Mouse (Mus musculus): ENCODE results near the gene Arhgdig. TPM values are rescaled to one million over a fixed set of nuclear protein-coding genes. Genes with fewer than 3 reads are reported as not detected.

Gene Arhgdig
- 100 to 1,000 TPM; 165 to 166 TPM for total RNA-seq (2021)

GRCm38 (mm10) chr17:26207686-26208085 is at the start of gene Arhgdig:
TSS of gene Arhgdig (minus strand) at chr17:26207786.
- intact Hi-C loops (cut with DNase I), result no loop called here
- DNase-seq, result no peak

GRCm38 (mm10) chr17:26255313-26255712 is 47.7 kb upstream of the Arhgdig start:
- intact Hi-C loops (cut with DNase I), result no loop called here
- DNase-seq, result no peak

GRCm38 (mm10) chr17:26253399-26253798 is 45.8 kb upstream of the Arhgdig start:
- intact Hi-C loops (cut with DNase I), result no loop called here
- no peak for DNase-seq

GRCm38 (mm10) chr17:26252539-26253251 is 45.1 kb upstream of the Arhgdig start, which contains the start of gene Luc7l:
TSS of gene Luc7l (plus strand) at chr17:26252896.
- intact Hi-C loops (cut with DNase I), result no loop called here
- peak; percentile 94 for DNase-seq

- intact Hi-C loops (cut with DNase I), result no loop called here
- no peak for DNase-seq
Observed at GRCm38 (mm10) chr17:26251886-26252538, 44.4 kb upstream of the Arhgdig start.

- DNase-seq, result peak; percentile 96
- intact Hi-C loops (cut with DNase I), result loop anchor here (10.0 kb wide), 1 partner anchor 109 kb away; the partner anchor contains the start of gene Axin1
Observed at GRCm38 (mm10) chr17:26244101-26244841, 36.7 kb upstream of the Arhgdig start, which contains the start of gene Fam234a. TSS of gene Fam234a (minus strand) at chr17:26244242.

GRCm38 (mm10) chr17:26243471-26244100 is 36.0 kb upstream of the Arhgdig start:
- DNase-seq, result no peak
- intact Hi-C loops (cut with DNase I), result loop anchor here (10.0 kb wide), 1 partner anchor 109 kb away; the partner anchor contains the start of gene Axin1

GRCm38 (mm10) chr17:26240990-26241389 is 33.4 kb upstream of the Arhgdig start:
- no peak for DNase-seq
- intact Hi-C loops (cut with DNase I), result loop anchor here (10.0 kb wide), 1 partner anchor 106 kb away; the partner anchor contains the start of gene Axin1

GRCm38 (mm10) chr17:26240120-26240790 is 32.7 kb upstream of the Arhgdig start:
- DNase-seq, result no peak
- intact Hi-C loops (cut with DNase I), result loop anchor here (10.0 kb wide), 1 partner anchor 105 kb away; the partner anchor contains the start of gene Axin1

- intact Hi-C loops (cut with DNase I), result no loop called here
Observed at GRCm38 (mm10) chr17:26239551-26239950, 32.0 kb upstream of the Arhgdig start.

GRCm38 (mm10) chr17:26237667-26238066 is 30.1 kb upstream of the Arhgdig start:
- intact Hi-C loops (cut with DNase I), result no loop called here

More at GRCm38 (mm10) chr17:26239551-26239950, 32.0 kb upstream of the Arhgdig start:
- no peak for DNase-seq

GRCm38 (mm10) chr17:26235077-26235815 is 27.7 kb upstream of the Arhgdig start:
- no peak for DNase-seq
- intact Hi-C loops (cut with DNase I), result no loop called here

More at GRCm38 (mm10) chr17:26237667-26238066, 30.1 kb upstream of the Arhgdig start:
- DNase-seq, result no peak

GRCm38 (mm10) chr17:26234386-26234785 is 26.8 kb upstream of the Arhgdig start:
- intact Hi-C loops (cut with DNase I), result no loop called here
- no peak for DNase-seq

GRCm38 (mm10) chr17:26232863-26233262 is 25.3 kb upstream of the Arhgdig start:
- intact Hi-C loops (cut with DNase I), result no loop called here
- no peak for DNase-seq

- intact Hi-C loops (cut with DNase I), result no loop called here
- no peak for DNase-seq
Observed at GRCm38 (mm10) chr17:26231156-26231555, 23.6 kb upstream of the Arhgdig start.

GRCm38 (mm10) chr17:26229776-26230175 is 22.2 kb upstream of the Arhgdig start:
- intact Hi-C loops (cut with DNase I), result no loop called here
- DNase-seq, result no peak

GRCm38 (mm10) chr17:26225150-26225549 is 17.6 kb upstream of the Arhgdig start:
- no peak for DNase-seq
- intact Hi-C loops (cut with DNase I), result no loop called here

- no peak for DNase-seq
- intact Hi-C loops (cut with DNase I), result no loop called here
Observed at GRCm38 (mm10) chr17:26221508-26221907, 13.9 kb upstream of the Arhgdig start.

GRCm38 (mm10) chr17:26212681-26213080 is 5.1 kb upstream of the Arhgdig start:
- intact Hi-C loops (cut with DNase I), result no loop called here
- DNase-seq, result no peak
